Mouse (Mus musculus): Measurements from ENCODE around the gene Phospho1. TPM values are rescaled to one million over a fixed set of nuclear protein-coding genes. Genes with fewer than 3 reads are reported as not detected.

Phospho1 gene
- polyA plus RNA-seq, 1 experiment from 2014 or later = 1.2 TPM

- Histone ChIP-seq H3K4me1 (peaks cover 36% of the 10 kb centered on the region), H3K27ac (no peak overlapping the region; the same call in 1 of the 2 replicates), H3K27me3 (replicated peaks) (peaks cover 37% of the 10 kb centered on the region), H3K4me3 (replicated peaks) (no peak overlapping the region), H3K36me3 (no peaks in the 10 kb centered on the region), H3K4me2 (no peak overlapping the region), H3K9ac (no peak overlapping the region), H3K9me3 (no peaks in the 10 kb centered on the region)
- ATAC-seq (ENCODE audit: insufficient read depth, low FRiP score, low read depth) = no peak
- WGBS = 61% methylated on average over 6 of the region's 6 CpGs
Measured at GRCm38 (mm10) chr11:95836433-95836832, 12.1 kb downstream of the Phospho1 start.

GRCm38 (mm10) chr11:95837059-95837458, 12.8 kb downstream of the Phospho1 start, which contains the start of gene Gngt2:
Gene Gngt2 (plus strand): TSS chr11:95837216.
- no peak within 1 kb of the TSS for H3K4me3 ChIP-seq (replicated peaks)
- ATAC-seq (ENCODE audit: insufficient read depth, low FRiP score, low read depth) = no peak

GRCm38 (mm10) chr11:95838598-95838997, 14.3 kb downstream of the Phospho1 start:
- Histone ChIP-seq H3K27me3 (replicated peaks) (peaks cover 16% of the 10 kb centered on the region), H3K4me2 (no peak overlapping the region), H3K27ac (no peak overlapping the region), H3K4me1 (peaks cover 32% of the 10 kb centered on the region), H3K9ac (no peak overlapping the region), H3K9me3 (no peaks in the 10 kb centered on the region), H3K36me3 (no peaks in the 10 kb centered on the region), H3K4me3 (replicated peaks) (no peak overlapping the region)
- no peak for ATAC-seq (ENCODE audit: insufficient read depth, low FRiP score, low read depth)
- 72% methylated on average over 4 of the region's 4 CpGs for WGBS

More at GRCm38 (mm10) chr11:95837059-95837458, 12.8 kb downstream of the Phospho1 start, which contains the start of gene Gngt2:
- Histone ChIP-seq H3K4me1 (peaks cover 34% of the 10 kb centered on the region), H3K9me3 (no peaks in the 10 kb centered on the region), H3K36me3 (no peaks in the 10 kb centered on the region), H3K4me2 (0 out of 2 replicates have a peak within 1 kb of the TSS, but pooled peaks have one; percentile 9), H3K27ac (no peak within 1 kb of the TSS; the same call in 1 of the 2 replicates), H3K9ac (no peak within 1 kb of the TSS), H3K27me3 (replicated peaks) (peaks cover 31% of the 10 kb centered on the region)
- 44% methylated on average over 10 of the region's 10 CpGs for WGBS

GRCm38 (mm10) chr11:95838999-95839868, 14.9 kb downstream of the Phospho1 start:
- Histone ChIP-seq H3K4me2 (no peak overlapping the region), H3K27me3 (replicated peaks) (peaks cover 9% of the 10 kb centered on the region), H3K27ac (no peak overlapping the region), H3K9ac (no peak overlapping the region), H3K9me3 (no peaks in the 10 kb centered on the region), H3K36me3 (no peaks in the 10 kb centered on the region), H3K4me1 (peaks cover 26% of the 10 kb centered on the region), H3K4me3 (replicated peaks) (no peak overlapping the region)
- 74% methylated on average over 8 of the region's 8 CpGs for WGBS
- no peak for ATAC-seq (ENCODE audit: insufficient read depth, low FRiP score, low read depth)

GRCm38 (mm10) chr11:95840694-95841497, 16.6 kb downstream of the Phospho1 start:
- Histone ChIP-seq H3K4me1 (peaks cover 17% of the 10 kb centered on the region), H3K9ac (no peak overlapping the region), H3K36me3 (no peaks in the 10 kb centered on the region), H3K9me3 (no peaks in the 10 kb centered on the region), H3K27me3 (replicated peaks) (no peaks in the 10 kb centered on the region; the same call in 1 of the 2 replicates), H3K27ac (no peak overlapping the region), H3K4me3 (replicated peaks) (peak overlapping the region; percentile 18), H3K4me2 (peak overlapping the region; percentile 28; the same call in 1 of the 2 replicates)
- no peak for ATAC-seq (ENCODE audit: insufficient read depth, low FRiP score, low read depth)
- 59% methylated on average over 5 of the region's 5 CpGs for WGBS

- peaks cover 11% of the 10 kb centered on the region for H3K4me1 ChIP-seq
- 62% methylated on average over 10 of the region's 10 CpGs for WGBS
- no peak overlapping the region for H3K9ac ChIP-seq
Measured at GRCm38 (mm10) chr11:95841498-95841830, 17.2 kb downstream of the Phospho1 start.

GRCm38 (mm10) chr11:95842074-95842681, 17.9 kb downstream of the Phospho1 start, which contains the start of gene Abi3:
Gene Abi3 (minus strand): TSS chr11:95842476.
- H3K27ac ChIP-seq = peak within 1 kb of the TSS; percentile 59
- peak; percentile 48; the same call in 1 of the 2 replicates for ATAC-seq (ENCODE audit: insufficient read depth, low FRiP score, low read depth)
- H3K4me1 ChIP-seq = peaks cover 4% of the 10 kb centered on the region; the same call in 1 of the 2 replicates
- H3K27me3 ChIP-seq (replicated peaks) = no peaks in the 10 kb centered on the region; the same call in 1 of the 2 replicates
- H3K4me2 ChIP-seq = peak within 1 kb of the TSS; percentile 28
- H3K4me3 ChIP-seq (replicated peaks) = peak within 1 kb of the TSS; percentile 18
- no peak within 1 kb of the TSS for H3K9ac ChIP-seq
- H3K36me3 ChIP-seq = no peaks in the 10 kb centered on the region
- 13% methylated on average over 11 of the region's 11 CpGs for WGBS
- H3K9me3 ChIP-seq = no peaks in the 10 kb centered on the region

More at GRCm38 (mm10) chr11:95841498-95841830, 17.2 kb downstream of the Phospho1 start:
- Histone ChIP-seq H3K27ac (0 out of 2 replicates have a peak overlapping the region, but pooled peaks have one; percentile 6), H3K27me3 (replicated peaks) (no peaks in the 10 kb centered on the region; the same call in 1 of the 2 replicates), H3K9me3 (no peaks in the 10 kb centered on the region), H3K4me3 (replicated peaks) (peak overlapping the region; percentile 18), H3K36me3 (no peaks in the 10 kb centered on the region), H3K4me2 (peak overlapping the region; percentile 28)
- ATAC-seq (ENCODE audit: insufficient read depth, low FRiP score, low read depth) = no peak

- WGBS = 64% methylated on average over 5 of the region's 5 CpGs
- no peaks in the 10 kb centered on the region for H3K9me3 ChIP-seq
- H3K4me2 ChIP-seq = peak overlapping the region; percentile 28; the same call in 1 of the 2 replicates
Measured at GRCm38 (mm10) chr11:95842953-95843352, 18.7 kb downstream of the Phospho1 start.

GRCm38 (mm10) chr11:95843421-95843950, 19.2 kb downstream of the Phospho1 start:
- 49% methylated on average over 6 of the region's 6 CpGs for WGBS
- Histone ChIP-seq H3K4me2 (peak overlapping the region; percentile 28; the same call in 1 of the 2 replicates), H3K4me1 (no peaks in the 10 kb centered on the region)

More at GRCm38 (mm10) chr11:95842953-95843352, 18.7 kb downstream of the Phospho1 start:
- no peak overlapping the region for H3K9ac ChIP-seq
- H3K27ac ChIP-seq = peak overlapping the region; percentile 59
- no peak for ATAC-seq (ENCODE audit: insufficient read depth, low FRiP score, low read depth)
- H3K4me3 ChIP-seq (replicated peaks) = 0 out of 2 replicates have a peak overlapping the region, but pooled peaks have one; percentile 5
- H3K4me1 ChIP-seq = no peaks in the 10 kb centered on the region
- H3K27me3 ChIP-seq (replicated peaks) = no peaks in the 10 kb centered on the region; the same call in 1 of the 2 replicates
- H3K36me3 ChIP-seq = no peaks in the 10 kb centered on the region

GRCm38 (mm10) chr11:95844935-95845334, 20.6 kb downstream of the Phospho1 start:
- H3K9ac ChIP-seq = no peak overlapping the region
- no peak overlapping the region for H3K4me2 ChIP-seq
- WGBS = 73% methylated on average over 4 of the region's 4 CpGs
- H3K9me3 ChIP-seq = no peaks in the 10 kb centered on the region
- ATAC-seq (ENCODE audit: insufficient read depth, low FRiP score, low read depth) = no peak
- H3K27ac ChIP-seq = no peak overlapping the region
- H3K4me1 ChIP-seq = no peaks in the 10 kb centered on the region
- no peaks in the 10 kb centered on the region; the same call in 1 of the 2 replicates for H3K27me3 ChIP-seq (replicated peaks)
- no peak overlapping the region for H3K4me3 ChIP-seq (replicated peaks)
- no peaks in the 10 kb centered on the region for H3K36me3 ChIP-seq

More at GRCm38 (mm10) chr11:95843421-95843950, 19.2 kb downstream of the Phospho1 start:
- Histone ChIP-seq H3K27ac (no peak overlapping the region), H3K27me3 (replicated peaks) (no peaks in the 10 kb centered on the region; the same call in 1 of the 2 replicates), H3K36me3 (no peaks in the 10 kb centered on the region), H3K4me3 (replicated peaks) (0 out of 2 replicates have a peak overlapping the region, but pooled peaks have one; percentile 5), H3K9me3 (no peaks in the 10 kb centered on the region), H3K9ac (no peak overlapping the region)
- no peak for ATAC-seq (ENCODE audit: insufficient read depth, low FRiP score, low read depth)

- Histone ChIP-seq H3K9ac (no peak overlapping the region), H3K27ac (no peak overlapping the region), H3K9me3 (no peaks in the 10 kb centered on the region), H3K36me3 (no peaks in the 10 kb centered on the region), H3K4me3 (replicated peaks) (no peak overlapping the region), H3K27me3 (replicated peaks) (no peaks in the 10 kb centered on the region), H3K4me1 (no peaks in the 10 kb centered on the region), H3K4me2 (no peak overlapping the region)
- no peak for ATAC-seq (ENCODE audit: insufficient read depth, low FRiP score, low read depth)
- WGBS = 75% methylated on average over 2 of the region's 2 CpGs
Measured at GRCm38 (mm10) chr11:95850898-95851297, 26.6 kb downstream of the Phospho1 start.
